Mouse (Mus musculus) embryo, embryonic 10 days (tissue): ENCODE results near the gene Cdc42bpa.
A peak's percentile ranks its signal among the peaks of the same experiment; 100 is the strongest.
"Not testable (repeated sequence)": the region's sequence is repeated elsewhere in the genome, so short reads cannot be mapped to it uniquely, and the experiment has no call there.

Experiments
- DNase-seq: peaks from one replicate; pipeline ENCODE4 v3.0.0-alpha.2; 2015; ENCODE audit warnings: low spot score

The Cdc42bpa gene

GRCm38 (mm10) chr1:179960882-179961698, 818 bp downstream of the Cdc42bpa start:
- peak; percentile 53 for DNase-seq

GRCm38 (mm10) chr1:179961777-179962176, 1.5 kb downstream of the Cdc42bpa start:
- DNase-seq, result peak; percentile 55

- DNase-seq, result no peak
Observed at GRCm38 (mm10) chr1:179969776-179970428, 9.6 kb downstream of the Cdc42bpa start.

- no peak for DNase-seq
Observed at GRCm38 (mm10) chr1:179975021-179975420, 14.7 kb downstream of the Cdc42bpa start.

GRCm38 (mm10) chr1:179975645-179976275, 15.5 kb downstream of the Cdc42bpa start:
- DNase-seq, result no peak

- DNase-seq, result peak; percentile 36
Observed at GRCm38 (mm10) chr1:179977437-179977836, 17.2 kb downstream of the Cdc42bpa start.

- DNase-seq, result no peak
Observed at GRCm38 (mm10) chr1:179978742-179979141, 18.5 kb downstream of the Cdc42bpa start.

- DNase-seq, result no peak
Observed at GRCm38 (mm10) chr1:179981680-179982079, 21.4 kb downstream of the Cdc42bpa start.

- no peak for DNase-seq
Observed at GRCm38 (mm10) chr1:179982183-179982582, 21.9 kb downstream of the Cdc42bpa start.

- DNase-seq, result no peak
Observed at GRCm38 (mm10) chr1:179982933-179983332, 22.7 kb downstream of the Cdc42bpa start.

- DNase-seq, result no peak
Observed at GRCm38 (mm10) chr1:179984171-179984570, 23.9 kb downstream of the Cdc42bpa start.

GRCm38 (mm10) chr1:179991660-179992235, 31.5 kb downstream of the Cdc42bpa start:
- no peak for DNase-seq

- DNase-seq, result no peak
Observed at GRCm38 (mm10) chr1:179992255-179992654, 32.0 kb downstream of the Cdc42bpa start.

GRCm38 (mm10) chr1:180008057-180008456, 47.8 kb downstream of the Cdc42bpa start:
- DNase-seq, result no peak

GRCm38 (mm10) chr1:180013479-180013878, 53.2 kb downstream of the Cdc42bpa start:
- DNase-seq, result no peak

GRCm38 (mm10) chr1:180018218-180018617, 57.9 kb downstream of the Cdc42bpa start:
- DNase-seq, result no peak

GRCm38 (mm10) chr1:180021463-180022296, 61.4 kb downstream of the Cdc42bpa start:
- peak; percentile 9 for DNase-seq

- DNase-seq, result no peak
Observed at GRCm38 (mm10) chr1:180023512-180023911, 63.2 kb downstream of the Cdc42bpa start.

GRCm38 (mm10) chr1:180029863-180030262, 69.6 kb downstream of the Cdc42bpa start:
- not testable (repeated sequence) for DNase-seq

- no peak for DNase-seq
Observed at GRCm38 (mm10) chr1:180030631-180031365, 70.5 kb downstream of the Cdc42bpa start.
